Mouse (Mus musculus) central nervous system, embryonic 11.5 days (tissue): ENCODE measurements around the gene Msh6. TPM values are rescaled to one million over a fixed set of nuclear protein-coding genes. Genes with fewer than 3 reads are reported as not detected.

Source experiments
- polyA plus RNA-seq: library from polyadenylated mRNA; depleted of rRNA; stranded (reverse); fragments of >200 nt; gene quantifications from 2 replicates; pipeline ENCODE4 v1.2.3, GENCODE M21; 2012; rRNA removed

Msh6 gene
- 43.0 and 48.0 TPM in 2 replicates for polyA plus RNA-seq

DNA sequence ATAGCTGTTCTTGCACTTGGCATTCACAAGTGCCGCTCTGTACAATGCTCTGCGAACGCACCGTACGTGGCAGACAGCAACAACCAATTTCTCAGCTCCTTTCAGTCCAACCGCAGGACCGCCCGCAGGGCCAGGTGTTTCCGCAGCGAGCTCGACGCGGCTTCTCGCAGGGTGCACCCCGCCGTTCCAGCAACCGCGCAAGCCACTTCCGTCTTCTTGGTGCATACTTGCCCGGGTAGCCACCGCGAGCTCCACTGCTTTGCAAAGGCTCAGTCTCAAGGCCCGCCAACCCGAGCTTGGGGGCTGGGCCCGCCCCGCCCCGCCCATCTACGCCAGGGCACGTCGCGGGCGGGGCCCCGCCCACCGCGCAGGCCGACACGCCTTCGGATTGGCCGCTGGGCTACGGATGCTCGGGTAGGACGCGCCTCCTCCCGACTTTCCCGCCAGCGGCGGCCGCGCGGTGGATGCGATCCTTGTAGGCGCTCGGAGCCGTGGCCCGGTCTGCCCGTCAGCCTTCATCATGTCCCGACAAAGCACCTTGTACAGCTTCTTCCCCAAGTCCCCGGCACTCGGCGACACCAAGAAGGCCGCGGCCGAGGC, at the start of gene Msh6:
Gene Msh6, plus strand, starts transcription at position 434 of the 600 bp plus-strand sequence.

Other genes starting within 250 kb of the Msh6 start
- gene Kcnk12, start 177.1 kb upstream of the Msh6 start, polyA plus RNA-seq = 0.21 and 0.34 TPM in 2 replicates
- gene Rpl36-ps4, start 54.1 kb upstream of the Msh6 start, polyA plus RNA-seq = not detected in 2 replicates
- gene Fbxo11, start 90.2 kb downstream of the Msh6 start, polyA plus RNA-seq = 51.5 and 74.4 TPM in 2 replicates